Mouse (Mus musculus) ES-E14 (cell line): ENCODE data around the gene Gm815.

Experiments
- CHD2 ChIP-seq: IDR thresholded peaks from 2 replicates; pipeline ENCODE4 v1.6.1; 2014; ENCODE audit warnings: mild to moderate bottlenecking, low read depth, low read length, inconsistent platforms
- HCFC1 ChIP-seq: IDR thresholded peaks from 2 replicates; pipeline ENCODE4 v1.6.1; 2012; ENCODE audit warnings: low read length, inconsistent platforms, borderline replicate concordance; ENCODE audit not compliant: insufficient read depth
- MAFK ChIP-seq: IDR thresholded peaks from 2 replicates; pipeline ENCODE4 v1.6.1; 2014; ENCODE audit warnings: mild to moderate bottlenecking, low read depth, low read length, inconsistent platforms; ENCODE audit not compliant: insufficient read depth
- ZC3H11A ChIP-seq: IDR thresholded peaks from 2 replicates; pipeline ENCODE4 v1.6.1; 2012; ENCODE audit warnings: low read depth, mild to moderate bottlenecking, inconsistent platforms, low read length, borderline replicate concordance
- ZNF384 ChIP-seq: IDR thresholded peaks from 2 replicates; pipeline ENCODE4 v1.6.1; 2012; ENCODE audit warnings: low read depth, low read length, inconsistent platforms

GRCm38 (mm10) chr19:26892861-26893260 lies 7.2 kb downstream of the Gm815 start:
- TF ChIP-seq ZC3H11A (no peak), CHD2 (no peak), MAFK (no peak), ZNF384 (no peak), HCFC1 (no peak)
